Mouse (Mus musculus) embryonic fibroblast, embryonic 13.5 days (primary cell): ENCODE results near the gene Psip1.

Experiments used
- CTCF ChIP-seq: IDR thresholded peaks from 2 replicates; pipeline ENCODE4 v1.5.1; 2011; ENCODE audit warnings: mild to moderate bottlenecking, control low read depth, low read length, moderate library complexity, borderline replicate concordance; ENCODE audit not compliant: insufficient read depth
- POLR2A ChIP-seq: IDR thresholded peaks from 2 replicates; pipeline ENCODE4 v1.6.1; 2011; ENCODE audit warnings: low read depth, mild to moderate bottlenecking, control low read depth, low read length, moderate library complexity

GRCm38 (mm10) chr4:83428845-83429244 lies 57.4 kb downstream of the Psip1 start:
- TF ChIP-seq CTCF (no peak), POLR2A (no peak)
